Mouse (Mus musculus) gastrocnemius, postnatal 14 days (tissue): ENCODE data around the gene 4933411K16Rik. TPM values are rescaled to one million over a fixed set of nuclear protein-coding genes. Genes with fewer than 3 reads are reported as not detected.

Experiments used
- DNase-seq: peaks from one replicate; pipeline ENCODE4 v3.0.0; 2021; ENCODE audit warnings: mixed read lengths
- intact Hi-C: fragments of 180-260 bp; cut with DNase I; formaldehyde crosslinking; loops from one replicate; pipeline ENCODE4 v1.15.1; 2025; ENCODE audit warnings: low total_unique reads
- long read RNA-seq, 2 experiments: library from polyadenylated mRNA; stranded (forward); transcript quantifications; one replicate each; pipeline ENCODE4 v2.0.0; 2021
- total RNA-seq, 2 experiments: library from RNA; stranded (reverse); gene quantifications; 2 replicates each; pipeline ENCODE4 v1.2.3; 2021

4933411K16Rik gene
- total RNA-seq = under 1 TPM; 0.25 to 0.42 TPM
- long read RNA-seq, experiment 1 = 0 reads
- long read RNA-seq, experiment 2 = 0 reads

GRCm38 (mm10) chr19:42051948-42052347 lies at the start of gene 4933411K16Rik:
Gene 4933411K16Rik, plus strand, starts transcription at chr19:42052248.
- DNase-seq = no peak
- intact Hi-C loops = no loop called here

GRCm38 (mm10) chr19:42004258-42004657 lies 47.8 kb upstream of the 4933411K16Rik start:
- intact Hi-C loops = no loop called here
- DNase-seq = no peak

- no peak for DNase-seq
- intact Hi-C loops = no loop called here
Measured at GRCm38 (mm10) chr19:42005616-42006015, 46.4 kb upstream of the 4933411K16Rik start.

- intact Hi-C loops = no loop called here
- DNase-seq = no peak
Measured at GRCm38 (mm10) chr19:42006568-42006967, 45.5 kb upstream of the 4933411K16Rik start.

- no peak for DNase-seq
- intact Hi-C loops = no loop called here
Measured at GRCm38 (mm10) chr19:42008586-42008985, 43.5 kb upstream of the 4933411K16Rik start.

- intact Hi-C loops = no loop called here
- no peak for DNase-seq
Measured at GRCm38 (mm10) chr19:42009067-42009466, 43.0 kb upstream of the 4933411K16Rik start.

- intact Hi-C loops = no loop called here
- DNase-seq = no peak
Measured at GRCm38 (mm10) chr19:42010436-42010835, 41.6 kb upstream of the 4933411K16Rik start.

- DNase-seq = no peak
- intact Hi-C loops = no loop called here
Measured at GRCm38 (mm10) chr19:42011123-42011522, 40.9 kb upstream of the 4933411K16Rik start.

GRCm38 (mm10) chr19:42014231-42014825 lies 37.7 kb upstream of the 4933411K16Rik start:
- DNase-seq = peak; percentile 45
- intact Hi-C loops = no loop called here

GRCm38 (mm10) chr19:42015001-42015400 lies 37.0 kb upstream of the 4933411K16Rik start:
- no peak for DNase-seq
- intact Hi-C loops = no loop called here

- intact Hi-C loops = no loop called here
- DNase-seq = no peak
Measured at GRCm38 (mm10) chr19:42016251-42016650, 35.8 kb upstream of the 4933411K16Rik start.

- DNase-seq = peak; percentile 47
- intact Hi-C loops = no loop called here
Measured at GRCm38 (mm10) chr19:42016840-42017239, 35.2 kb upstream of the 4933411K16Rik start.

- intact Hi-C loops = no loop called here
- DNase-seq = peak; percentile 86
Measured at GRCm38 (mm10) chr19:42017399-42018247, 34.4 kb upstream of the 4933411K16Rik start.

- no peak for DNase-seq
- intact Hi-C loops = no loop called here
Measured at GRCm38 (mm10) chr19:42019011-42019522, 33.0 kb upstream of the 4933411K16Rik start.

- intact Hi-C loops = loop anchor here (5.0 kb wide), 1 partner anchor 40 kb away; the partner anchor contains the start of genes Mms19 and Ubtd1
- DNase-seq = peak; percentile 57
Measured at GRCm38 (mm10) chr19:42021681-42022541, 30.1 kb upstream of the 4933411K16Rik start.

GRCm38 (mm10) chr19:42022542-42022848 lies 29.6 kb upstream of the 4933411K16Rik start:
- intact Hi-C loops = loop anchor here (5.0 kb wide), 1 partner anchor 40 kb away; the partner anchor contains the start of genes Mms19 and Ubtd1
- no peak for DNase-seq

- intact Hi-C loops = no loop called here
- DNase-seq = peak; percentile 80
Measured at GRCm38 (mm10) chr19:42026158-42026557, 25.9 kb upstream of the 4933411K16Rik start.

GRCm38 (mm10) chr19:42031112-42031511 lies 20.9 kb upstream of the 4933411K16Rik start:
- intact Hi-C loops = loop anchor here (10.0 kb wide), 1 partner anchor 134 kb away; the partner anchor contains the start of gene Zfyve27
- DNase-seq = no peak

GRCm38 (mm10) chr19:42033611-42034010 lies 18.4 kb upstream of the 4933411K16Rik start:
- peak; percentile 73 for DNase-seq
- intact Hi-C loops = loop anchor here (10.0 kb wide), 1 partner anchor 131 kb away; the partner anchor contains the start of gene Zfyve27
